Mouse (Mus musculus) liver, postnatal 0 days (tissue): ENCODE results near the gene Psrc1. TPM values are rescaled to one million over a fixed set of nuclear protein-coding genes. Genes with fewer than 3 reads are reported as not detected.

ENCODE experiments used
- ATAC-seq: fragments of 200-750 bp; cut with Nextera tagmentation; 2 replicates; pipeline ENCODE4 v1.8.0; 2017; ENCODE audit warnings: mild to moderate bottlenecking, moderate library complexity
- DNase-seq: peaks from one replicate; pipeline ENCODE4 v3.0.0-alpha.2; 2016
- H3K27ac ChIP-seq: fragments of 300-500 bp; sonication (generic); 2 replicates; pipeline ENCODE4 v1.5.1; 2014; ENCODE audit warnings: antibody characterized with exemption, moderate library complexity, mild to moderate bottlenecking, low read depth
- H3K27me3 ChIP-seq: fragments of 300-500 bp; sonication (generic); 2 replicates; pipeline ENCODE4 v1.6.1; 2014; ENCODE audit warnings: low read length, control low read depth, mixed read lengths; ENCODE audit not compliant: insufficient read depth
- H3K36me3 ChIP-seq: fragments of 300-500 bp; sonication (generic); replicated peaks from 2 replicates; pipeline ENCODE4 v1.6.1; 2014; ENCODE audit warnings: mild to moderate bottlenecking, control low read depth, low read length, moderate library complexity, mixed read lengths; ENCODE audit not compliant: insufficient read depth
- H3K4me1 ChIP-seq: fragments of 300-500 bp; sonication (generic); 2 replicates; pipeline ENCODE4 v1.6.1; 2014; ENCODE audit warnings: antibody characterized with exemption, mild to moderate bottlenecking, control low read depth; ENCODE audit not compliant: insufficient read depth
- H3K4me2 ChIP-seq: fragments of 300-500 bp; sonication (generic); 2 replicates; pipeline ENCODE4 v1.6.1; 2014; ENCODE audit warnings: low read depth, mild to moderate bottlenecking, low read length, moderate library complexity, mixed read lengths
- H3K4me3 ChIP-seq: fragments of 300-500 bp; sonication (generic); 2 replicates; pipeline ENCODE4 v1.5.1; 2014; ENCODE audit warnings: low read depth, low read length
- H3K9ac ChIP-seq: fragments of 300-500 bp; sonication (generic); replicated peaks from 2 replicates; pipeline ENCODE4 v1.6.1; 2014; ENCODE audit warnings: mild to moderate bottlenecking, moderate library complexity
- H3K9me3 ChIP-seq: fragments of 300-500 bp; sonication (generic); 2 replicates; pipeline ENCODE4 v1.6.1; 2016; ENCODE audit warnings: mild to moderate bottlenecking, control low read depth, low read length, mixed read lengths
- CTCF ChIP-seq: sonication (generic); IDR thresholded peaks from 2 replicates; pipeline ENCODE4 v1.5.1; 2016; ENCODE audit warnings: antibody characterized with exemption, low read depth
- EP300 ChIP-seq: IDR thresholded peaks from 2 replicates; pipeline ENCODE4 v1.6.1; 2016; ENCODE audit warnings: antibody characterized with exemption, low read depth, mild to moderate bottlenecking
- WGBS: fragments of 180-500 bp; shearing (Covaris S2); extraction: QIAGEN DNeasy Blood & Tissue Kit; methylation state at CpG from one replicate; pipeline ENCODE4 v1.1.7; 2014; ENCODE audit not compliant: insufficient replicate concordance; 5-methylcytosine and 5-hydroxymethylcytosine counted together
- polyA plus RNA-seq: library from polyadenylated mRNA; unstranded; fragments of >200 nt; fragmentation: Nextera tagmentation; extraction: Ambion mirVana; gene quantifications from 2 replicates; pipeline ENCODE4 v1.2.1, GENCODE M21; 2015

Psrc1 gene
- polyA plus RNA-seq, 1 experiment from 2014 or later, result 7.8 TPM

GRCm38 (mm10) chr3:108355245-108355644 is 28.4 kb upstream of the Psrc1 start:
- no peak overlapping the region for H3K4me2 ChIP-seq
- no peaks in the 10 kb centered on the region for H3K27me3 ChIP-seq
- DNase-seq (peak; percentile 39), ATAC-seq (peak; percentile 90)
- peaks cover 34% of the 10 kb centered on the region for H3K36me3 ChIP-seq
- peak overlapping the region; percentile 60 for H3K27ac ChIP-seq
- 59% methylated on average over 3 of the region's 3 CpGs for WGBS
- H3K9me3 ChIP-seq, result no peaks in the 10 kb centered on the region
- no peak overlapping the region for H3K4me3 ChIP-seq
- TF ChIP-seq CTCF (no peak), EP300 (no peak)
- H3K9ac ChIP-seq, result no peak overlapping the region
- no peaks in the 10 kb centered on the region for H3K4me1 ChIP-seq

DNA sequence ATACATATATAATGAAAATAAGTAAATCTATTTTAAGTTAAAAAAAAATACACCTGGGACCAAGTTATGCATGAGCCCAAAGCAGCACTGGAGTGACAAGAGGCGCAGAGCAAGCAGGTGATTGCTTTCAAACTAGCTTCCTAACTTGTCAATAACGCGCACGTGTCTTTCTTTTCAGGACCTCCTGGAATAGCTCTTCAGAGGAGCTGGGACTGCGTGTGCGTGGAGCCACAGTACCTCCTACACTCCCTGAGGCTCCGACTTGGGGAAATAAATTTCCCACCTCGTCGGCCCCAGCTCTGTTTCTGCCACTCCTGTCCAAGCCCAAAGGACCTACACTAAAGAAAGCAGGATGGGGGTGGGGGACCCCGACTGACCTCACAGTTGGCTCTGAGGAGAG is 26.6 kb upstream of the Psrc1 start:
- ATAC-seq, result no peak
- no peak for TF ChIP-seq CTCF
- TF ChIP-seq EP300, result no peak
- H3K36me3 ChIP-seq, result peaks cover 29% of the 10 kb centered on the region

GRCm38 (mm10) chr3:108358445-108358844 is 25.2 kb upstream of the Psrc1 start:
- Histone ChIP-seq H3K27ac (peak overlapping the region; percentile 73), H3K9ac (no peak overlapping the region), H3K4me3 (no peak overlapping the region), H3K4me1 (peaks cover 5% of the 10 kb centered on the region; the same call in 1 of the 2 replicates), H3K9me3 (no peaks in the 10 kb centered on the region), H3K4me2 (no peak overlapping the region), H3K27me3 (no peaks in the 10 kb centered on the region), H3K36me3 (peaks cover 21% of the 10 kb centered on the region)
- TF ChIP-seq CTCF, result no peak
- TF ChIP-seq EP300, result no peak
- 77% methylated on average over 6 of the region's 6 CpGs for WGBS
- no peak for DNase-seq
- no peak for ATAC-seq

More for the DNA sequence above, 26.6 kb upstream of the Psrc1 start:
- H3K4me3 ChIP-seq, result no peak overlapping the region
- no peak for DNase-seq
- H3K9ac ChIP-seq, result no peak overlapping the region
- H3K4me2 ChIP-seq, result no peak overlapping the region
- 83% methylated on average over 10 of the region's 10 CpGs for WGBS
- no peaks in the 10 kb centered on the region for H3K27me3 ChIP-seq
- H3K9me3 ChIP-seq, result no peaks in the 10 kb centered on the region
- no peak overlapping the region for H3K27ac ChIP-seq
- H3K4me1 ChIP-seq, result peaks cover 5% of the 10 kb centered on the region; the same call in 1 of the 2 replicates

DNA sequence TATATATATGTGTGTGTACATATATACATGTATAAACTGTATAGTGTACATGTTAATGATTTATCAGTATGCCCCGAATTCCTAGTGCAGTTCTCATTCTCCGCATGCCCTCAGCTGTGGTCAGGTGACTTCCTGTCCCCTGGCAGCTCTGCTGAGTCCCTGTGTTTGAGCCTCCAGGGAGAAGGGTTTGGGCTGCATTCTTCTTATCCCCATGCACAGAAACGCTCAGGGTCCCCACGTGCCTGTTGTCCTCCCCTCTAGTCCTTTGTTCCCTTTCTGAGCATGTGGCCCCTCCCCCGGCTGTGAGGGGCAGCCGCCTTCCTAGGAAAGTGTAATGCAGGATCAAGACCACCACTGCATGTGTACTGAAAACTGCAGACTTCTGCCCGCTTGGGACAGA is 22.7 kb upstream of the Psrc1 start:
- Histone ChIP-seq H3K4me3 (no peak overlapping the region), H3K4me1 (peaks cover 12% of the 10 kb centered on the region; the same call in 1 of the 2 replicates), H3K4me2 (no peak overlapping the region), H3K9me3 (no peaks in the 10 kb centered on the region), H3K9ac (no peak overlapping the region), H3K27ac (no peak overlapping the region), H3K27me3 (no peaks in the 10 kb centered on the region), H3K36me3 (peaks cover 9% of the 10 kb centered on the region)
- no peak for DNase-seq
- WGBS, result 20% methylated on average over 7 of the region's 7 CpGs
- no peak for ATAC-seq
- TF ChIP-seq CTCF, result no peak
- no peak for TF ChIP-seq EP300

- Histone ChIP-seq H3K4me2 (no peak overlapping the region), H3K4me3 (no peak overlapping the region), H3K27ac (peak overlapping the region; percentile 78), H3K27me3 (no peaks in the 10 kb centered on the region), H3K4me1 (peaks cover 18% of the 10 kb centered on the region; the same call in 1 of the 2 replicates), H3K9me3 (no peaks in the 10 kb centered on the region), H3K36me3 (no peaks in the 10 kb centered on the region), H3K9ac (no peak overlapping the region; the same call in 1 of the 2 replicates)
- no peak for DNase-seq
- WGBS, result 62% methylated on average over 3 of the region's 3 CpGs
- no peak for ATAC-seq
- no peak for TF ChIP-seq EP300
- no peak for TF ChIP-seq CTCF
Observed at GRCm38 (mm10) chr3:108363626-108364025, 20.0 kb upstream of the Psrc1 start.

- Histone ChIP-seq H3K4me1 (peaks cover 21% of the 10 kb centered on the region), H3K27ac (peak within 1 kb of the TSS; percentile 78), H3K9ac (peak within 1 kb of the TSS; percentile 31), H3K9me3 (no peaks in the 10 kb centered on the region), H3K36me3 (no peaks in the 10 kb centered on the region), H3K4me3 (no peak within 1 kb of the TSS), H3K27me3 (no peaks in the 10 kb centered on the region), H3K4me2 (0 out of 2 replicates have a peak within 1 kb of the TSS, but pooled peaks have one; percentile 6)
- peak; percentile 83 for ATAC-seq
- TF ChIP-seq EP300 (peak; percentile 52; the same call in 1 of the 2 replicates), CTCF (no peak)
- 54% methylated on average over 9 of the region's 9 CpGs for WGBS
- DNase-seq, result peak; percentile 41
Observed at GRCm38 (mm10) chr3:108364270-108364995, 19.2 kb upstream of the Psrc1 start, which contains the start of gene Mybphl. TSS of gene Mybphl (plus strand) at chr3:108364911.
